Mouse (Mus musculus) hindbrain, embryonic 11.5 days (tissue): ENCODE measurements around the gene Paqr5. TPM values are rescaled to one million over a fixed set of nuclear protein-coding genes. Genes with fewer than 3 reads are reported as not detected.
A peak's percentile ranks its signal among the peaks of the same experiment; 100 is the strongest.

Experiments used
- ATAC-seq: fragments of 200-750 bp; cut with Nextera tagmentation; 2 replicates; pipeline ENCODE4 v1.8.0; 2017; ENCODE audit warnings: mild to moderate bottlenecking, moderate TSS enrichment, moderate library complexity; ENCODE audit not compliant: low FRiP score
- DNase-seq: peaks from one replicate; pipeline ENCODE4 v3.0.0-alpha.2; 2015; ENCODE audit warnings: low spot score
- H3K27ac ChIP-seq: fragments of 300-500 bp; sonication (generic); 2 replicates; pipeline ENCODE4 v1.5.1; 2014; ENCODE audit warnings: mild to moderate bottlenecking, low read depth, low read length
- H3K27me3 ChIP-seq: fragments of 300-500 bp; sonication (generic); 2 replicates; pipeline ENCODE4 v1.6.1; 2014; ENCODE audit warnings: mild to moderate bottlenecking, low read length, moderate library complexity, mixed read lengths; ENCODE audit not compliant: control insufficient read depth, insufficient read depth
- H3K36me3 ChIP-seq: fragments of 300-500 bp; sonication (generic); 2 replicates; pipeline ENCODE4 v1.6.1; 2014; ENCODE audit warnings: mild to moderate bottlenecking, low read length, moderate library complexity, mixed read lengths; ENCODE audit not compliant: control insufficient read depth, insufficient read depth
- H3K4me1 ChIP-seq: fragments of 300-500 bp; sonication (generic); replicated peaks from 2 replicates; pipeline ENCODE4 v1.6.1; 2014; ENCODE audit warnings: low read length, mixed read lengths; ENCODE audit not compliant: control insufficient read depth, insufficient read depth
- H3K4me2 ChIP-seq: fragments of 300-500 bp; sonication (generic); replicated peaks from 2 replicates; pipeline ENCODE4 v1.6.1; 2014; ENCODE audit warnings: mild to moderate bottlenecking, low read depth, low read length
- H3K4me3 ChIP-seq: fragments of 300-500 bp; sonication (generic); 2 replicates; pipeline ENCODE4 v1.5.1; 2014; ENCODE audit warnings: low read depth, low read length
- H3K9ac ChIP-seq: fragments of 300-500 bp; sonication (generic); 2 replicates; pipeline ENCODE4 v1.6.1; 2014; ENCODE audit warnings: low read depth, low read length
- H3K9me3 ChIP-seq: fragments of 300-500 bp; sonication (generic); 2 replicates; pipeline ENCODE4 v1.6.1; 2016; ENCODE audit warnings: low read length; ENCODE audit not compliant: control insufficient read depth
- WGBS: fragments of 180-500 bp; shearing (Covaris S2); extraction: QIAGEN DNeasy Blood & Tissue Kit; methylation state at CpG from one replicate; pipeline ENCODE4 v1.1.7; 2014; 5-methylcytosine and 5-hydroxymethylcytosine counted together
- polyA plus RNA-seq: library from polyadenylated mRNA; unstranded; fragments of >200 nt; fragmentation: Nextera tagmentation; extraction: Ambion mirVana; gene quantifications from 2 replicates; pipeline ENCODE4 v1.2.1, GENCODE M21; 2014

The Paqr5 gene
- polyA plus RNA-seq, 1 experiment from 2014 or later, result 1.3 TPM

- WGBS, result 89% methylated on average over 1 of the region's 1 CpGs
- Histone ChIP-seq H3K27me3 (no peaks in the 10 kb centered on the region), H3K27ac (no peak overlapping the region), H3K9ac (no peak overlapping the region), H3K4me2 (no peak overlapping the region), H3K4me1 (no peaks in the 10 kb centered on the region), H3K36me3 (no peaks in the 10 kb centered on the region), H3K4me3 (no peak overlapping the region), H3K9me3 (no peaks in the 10 kb centered on the region)
- no peak for DNase-seq
- no peak for ATAC-seq
Measured at GRCm38 (mm10) chr9:61959921-61960569, 66.6 kb downstream of the Paqr5 start.

- H3K27me3 ChIP-seq, result no peaks in the 10 kb centered on the region
- no peak overlapping the region for H3K9ac ChIP-seq
- no peak for DNase-seq
- no peaks in the 10 kb centered on the region for H3K4me1 ChIP-seq
- H3K9me3 ChIP-seq, result no peaks in the 10 kb centered on the region
- H3K27ac ChIP-seq, result no peak overlapping the region
- ATAC-seq, result no peak
- H3K4me3 ChIP-seq, result no peak overlapping the region
- H3K36me3 ChIP-seq, result no peaks in the 10 kb centered on the region
- H3K4me2 ChIP-seq, result no peak overlapping the region
Measured at GRCm38 (mm10) chr9:61954707-61955106, 71.9 kb downstream of the Paqr5 start.

- H3K4me1 ChIP-seq, result no peaks in the 10 kb centered on the region
Measured at GRCm38 (mm10) chr9:61952241-61952640, 74.4 kb downstream of the Paqr5 start.

GRCm38 (mm10) chr9:61947402-61948346 lies 79.0 kb downstream of the Paqr5 start:
- no peaks in the 10 kb centered on the region for H3K9me3 ChIP-seq
- no peaks in the 10 kb centered on the region for H3K27me3 ChIP-seq
- H3K9ac ChIP-seq, result peak overlapping the region; percentile 50
- H3K4me2 ChIP-seq, result peak overlapping the region; percentile 95
- no peak overlapping the region for H3K27ac ChIP-seq
- peak overlapping the region; percentile 85 for H3K4me3 ChIP-seq
- no peaks in the 10 kb centered on the region for H3K36me3 ChIP-seq
- ATAC-seq (peak; percentile 69), DNase-seq (peak; percentile 93)
- 9% methylated on average over 24 of the region's 24 CpGs for WGBS
- H3K4me1 ChIP-seq, result 0 out of 2 replicates have a peak, but pooled peaks cover 3% of the 10 kb centered on the region

More at GRCm38 (mm10) chr9:61952241-61952640, 74.4 kb downstream of the Paqr5 start:
- H3K4me2 ChIP-seq, result no peak overlapping the region
- H3K4me3 ChIP-seq, result no peak overlapping the region
- H3K9ac ChIP-seq, result no peak overlapping the region
- no peaks in the 10 kb centered on the region for H3K36me3 ChIP-seq
- H3K9me3 ChIP-seq, result no peaks in the 10 kb centered on the region
- DNase-seq (no peak), ATAC-seq (no peak)
- WGBS, result 45% methylated on average over 7 of the region's 7 CpGs
- no peak overlapping the region for H3K27ac ChIP-seq
- no peaks in the 10 kb centered on the region for H3K27me3 ChIP-seq

DNA sequence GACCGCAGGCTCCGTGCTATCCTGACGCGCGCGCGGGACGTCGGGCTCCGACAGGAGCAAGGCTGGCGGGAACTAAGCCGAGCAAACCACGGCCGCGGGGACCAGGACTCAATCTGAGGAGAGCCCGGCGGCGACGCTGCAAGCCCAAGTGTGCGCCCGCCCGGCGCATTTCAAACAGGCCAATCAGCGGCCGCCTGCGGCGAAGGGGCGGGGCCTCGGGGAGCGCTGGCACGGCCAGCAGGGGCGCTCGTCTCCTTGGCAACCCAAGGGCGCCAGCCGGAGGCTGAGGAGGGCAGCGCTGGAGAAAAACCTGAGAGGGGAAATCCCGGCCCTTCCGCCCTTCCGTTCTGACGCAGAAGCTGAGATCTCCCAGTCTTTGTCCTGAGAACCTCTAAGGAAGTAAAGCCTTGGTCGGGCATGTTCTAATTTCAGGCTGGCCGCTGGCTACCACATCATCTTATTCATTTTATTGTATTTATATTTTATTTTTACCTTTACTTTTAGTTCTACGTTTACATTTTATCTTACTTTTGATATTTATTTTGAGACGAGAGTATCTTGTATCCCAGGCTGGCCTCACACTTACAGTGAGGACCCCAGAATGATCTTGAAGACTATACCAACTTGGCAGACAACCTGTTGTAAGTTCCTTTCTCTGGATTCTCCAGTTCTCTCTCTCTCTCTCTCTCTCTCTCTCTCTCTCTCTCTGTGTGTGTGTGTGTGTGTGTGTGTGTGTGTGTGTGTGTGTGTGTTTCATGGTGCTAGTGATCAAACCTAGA lies 79.8 kb downstream of the Paqr5 start, which contains the start of gene Kif23:
TSS of gene Kif23 (minus strand) at position 152 of the 779 bp plus-strand sequence.
- ATAC-seq (peak; percentile 93), DNase-seq (peak; percentile 99)
- Histone ChIP-seq H3K4me3 (peak within 1 kb of the TSS; percentile 85), H3K9me3 (no peaks in the 10 kb centered on the region), H3K4me2 (peak within 1 kb of the TSS; percentile 95), H3K36me3 (no peaks in the 10 kb centered on the region), H3K27me3 (no peaks in the 10 kb centered on the region), H3K9ac (peak within 1 kb of the TSS; percentile 80), H3K27ac (peak within 1 kb of the TSS; percentile 72), H3K4me1 (0 out of 2 replicates have a peak, but pooled peaks cover 3% of the 10 kb centered on the region)
- under 1% methylated on average over 38 of the region's 44 CpGs for WGBS

DNA sequence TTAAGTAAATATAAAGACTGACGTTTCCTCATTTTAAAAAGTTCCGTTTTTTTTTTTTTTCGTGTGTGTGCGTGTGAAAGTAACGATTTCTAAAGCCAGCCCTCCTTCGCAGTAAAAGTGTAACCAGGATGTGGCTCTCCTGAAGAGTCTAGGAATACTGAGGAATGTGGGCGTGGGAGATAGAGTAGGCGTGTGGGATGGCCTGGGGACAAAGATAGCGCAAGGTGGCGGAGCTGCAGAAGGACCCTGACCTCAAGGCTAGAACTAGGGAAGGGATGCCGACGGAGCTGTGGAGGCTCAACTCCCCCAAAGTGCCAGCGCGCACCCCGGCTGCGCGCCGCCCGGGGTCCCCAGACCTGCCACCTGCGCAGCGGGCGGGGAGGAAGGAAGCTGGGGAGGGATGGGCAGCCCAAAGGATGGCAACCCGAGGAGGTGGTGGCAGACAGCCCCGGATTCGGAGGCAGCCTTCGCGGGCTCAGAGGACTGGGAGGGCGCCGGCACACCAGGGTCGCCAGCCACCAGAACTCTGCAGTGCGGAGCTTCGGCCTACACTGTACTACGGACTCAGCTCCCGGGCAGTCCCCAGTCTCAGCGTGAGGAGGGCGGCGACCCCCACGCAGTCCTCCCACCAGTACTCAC lies 80.6 kb downstream of the Paqr5 start:
- under 1% methylated on average over 36 of the region's 38 CpGs for WGBS
- no peaks in the 10 kb centered on the region for H3K27me3 ChIP-seq
- ATAC-seq (peak; percentile 89), DNase-seq (peak; percentile 61)
- peak overlapping the region; percentile 80 for H3K9ac ChIP-seq
- peak overlapping the region; percentile 72 for H3K27ac ChIP-seq
- H3K36me3 ChIP-seq, result no peaks in the 10 kb centered on the region
- no peaks in the 10 kb centered on the region for H3K9me3 ChIP-seq
- peak overlapping the region; percentile 85 for H3K4me3 ChIP-seq
- H3K4me1 ChIP-seq, result 0 out of 2 replicates have a peak, but pooled peaks cover 3% of the 10 kb centered on the region
- peak overlapping the region; percentile 95 for H3K4me2 ChIP-seq

DNA sequence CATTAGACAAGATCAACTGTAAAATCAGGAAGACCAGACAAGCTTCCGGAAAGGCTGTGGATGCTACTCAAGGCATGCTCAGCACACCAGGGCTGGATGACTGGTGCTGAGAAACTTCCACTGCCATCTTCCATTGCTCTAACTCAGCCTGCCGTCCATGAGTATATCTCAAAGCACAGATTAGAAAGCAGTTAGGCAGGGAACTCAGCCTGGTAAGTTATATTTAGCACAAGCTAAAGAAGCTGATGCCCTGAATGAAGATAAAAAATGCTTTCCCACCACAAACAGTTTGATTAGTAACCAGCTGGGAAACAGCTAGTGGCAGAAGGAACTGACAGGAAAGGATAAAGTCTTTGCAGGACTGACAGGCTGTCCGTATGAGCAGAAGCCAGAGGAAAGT lies 85.6 kb downstream of the Paqr5 start:
- 0 out of 2 replicates have a peak, but pooled peaks cover 2% of the 10 kb centered on the region for H3K36me3 ChIP-seq
- no peak overlapping the region for H3K9ac ChIP-seq

DNA sequence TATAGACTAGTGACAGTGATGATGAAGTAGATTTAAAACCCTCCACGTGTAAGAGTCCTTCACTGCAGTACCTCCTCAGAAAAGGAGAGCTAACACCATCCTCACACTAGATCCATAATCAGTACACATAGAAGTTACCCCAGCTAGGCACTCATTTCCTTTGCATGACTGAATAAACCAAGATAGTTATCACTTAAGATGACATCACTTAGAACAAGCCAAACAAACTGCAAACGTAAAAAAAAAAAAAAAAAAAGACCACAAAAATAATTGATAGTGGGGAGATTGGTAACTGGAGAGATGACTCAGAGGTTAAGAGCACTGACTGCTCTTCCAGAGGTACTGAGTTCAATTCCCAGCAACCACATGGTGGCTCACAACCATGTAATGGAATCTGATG lies 93.3 kb downstream of the Paqr5 start:
- Histone ChIP-seq H3K9me3 (no peaks in the 10 kb centered on the region), H3K36me3 (0 out of 2 replicates have a peak, but pooled peaks cover 5% of the 10 kb centered on the region), H3K4me3 (no peak overlapping the region), H3K27me3 (no peaks in the 10 kb centered on the region), H3K4me1 (no peaks in the 10 kb centered on the region), H3K27ac (no peak overlapping the region), H3K4me2 (no peak overlapping the region), H3K9ac (no peak overlapping the region)
- no peak for DNase-seq
- ATAC-seq, result no peak
- 77% methylated on average over 2 of the region's 2 CpGs for WGBS

More for the DNA sequence above, 85.6 kb downstream of the Paqr5 start:
- H3K27me3 ChIP-seq, result no peaks in the 10 kb centered on the region
- no peak for ATAC-seq
- H3K27ac ChIP-seq, result no peak overlapping the region
- no peak overlapping the region for H3K4me3 ChIP-seq
- 92% methylated on average over 3 of the region's 3 CpGs for WGBS
- no peaks in the 10 kb centered on the region for H3K9me3 ChIP-seq
- H3K4me1 ChIP-seq, result 0 out of 2 replicates have a peak, but pooled peaks cover 3% of the 10 kb centered on the region
- no peak for DNase-seq
- H3K4me2 ChIP-seq, result no peak overlapping the region
